Mouse (Mus musculus): ENCODE results near the gene Poldip3.

DNA sequence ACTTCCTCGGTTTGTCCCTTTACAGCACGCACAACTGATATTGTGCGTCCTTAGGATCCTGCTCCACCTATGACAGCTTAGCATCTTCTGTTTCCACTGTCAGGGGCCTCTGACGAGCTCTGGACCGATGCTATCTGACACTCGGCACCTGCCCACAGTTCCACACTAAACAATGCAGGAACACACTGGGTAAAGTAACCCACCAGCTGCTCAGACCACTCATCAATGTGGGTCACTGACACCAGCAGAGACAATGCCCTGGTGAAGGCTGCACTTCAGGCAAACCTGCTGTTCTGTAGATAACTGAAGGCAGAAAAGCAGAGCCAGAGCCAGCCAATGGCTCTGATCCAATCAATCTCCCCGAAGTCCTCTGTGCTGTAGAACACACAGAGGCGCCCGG lies 22.6 kb downstream of the Poldip3 start:
- TF ChIP-seq EP300 (optimal IDR thresholded peaks at IDR 0.05) (no peak), CTCF (IDR thresholded peaks at IDR 0.05; ENCODE audit: low read depth) (no peak)

Data from stomach, postnatal 0 days (tissue).